ENCODE assay signal across 27 mouse cellular contexts in the genomic region with DNA sequence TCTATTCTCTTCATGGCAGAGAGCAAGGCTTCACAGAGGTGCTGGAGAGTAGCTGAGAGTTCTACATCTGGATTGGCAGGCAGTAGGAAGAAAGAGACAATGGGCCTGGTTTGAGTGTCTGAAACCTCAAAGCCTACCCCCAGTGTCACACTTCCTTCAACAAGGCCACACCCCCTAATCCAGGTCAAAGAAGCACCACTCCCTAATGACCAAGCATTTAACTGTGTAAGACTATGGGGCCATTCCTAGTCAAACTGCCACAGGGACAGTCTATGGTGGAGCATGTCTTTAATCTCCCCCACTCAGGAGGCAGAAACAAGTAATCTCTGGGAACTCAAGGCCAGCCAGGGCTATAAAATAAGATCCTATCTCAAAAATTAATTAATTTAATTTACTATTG. TPM values are rescaled to one million over a fixed set of nuclear protein-coding genes. Genes with fewer than 3 reads are reported as not detected.
DNase-seq lines count a peak whose midpoint lies in the region; ATAC-seq and TF ChIP-seq lines count a peak whose summit lies in the region.
"Had no signal": no experiment of that assay in that cellular context is flagged by ENCODE, and none has a peak within 500 bp of the region (broad histone marks: within the 10 kb centered on the region; RNA-seq: fewer than 3 reads in every experiment).

No protein-coding gene starts in this region.

- no peak overlapping the region for H3K4me2 ChIP-seq in liver, embryonic 12.5 days
- no peak overlapping the region for H3K4me2 ChIP-seq in liver, embryonic 13.5 days
- H3K4me2 ChIP-seq: forebrain, embryonic 13.5 days; heart, embryonic 13.5 days; hindbrain, embryonic 12.5 days; kidney, embryonic 15.5 days; limb, embryonic 12.5 days; liver, embryonic 15.5 days; midbrain, embryonic 15.5 days; neural tube, embryonic 13.5 days; stomach, embryonic 15.5 days had no signal

- H3K36me3 ChIP-seq in liver, embryonic 12.5 days = no peaks in the 10 kb centered on the region
- H3K36me3 ChIP-seq in G1E (replicated peaks) = no peaks in the 10 kb centered on the region
- no peaks in the 10 kb centered on the region for H3K36me3 ChIP-seq in liver, embryonic 13.5 days
- H3K36me3 ChIP-seq: heart, embryonic 13.5 days; hindbrain, embryonic 12.5 days; kidney, embryonic 15.5 days; limb, embryonic 12.5 days; liver, embryonic 15.5 days; midbrain, embryonic 15.5 days; neural tube, embryonic 13.5 days; stomach, embryonic 15.5 days had no signal

- H3K9me3 ChIP-seq in liver, embryonic 12.5 days (replicated peaks) = no peaks in the 10 kb centered on the region
- no peaks in the 10 kb centered on the region for H3K9me3 ChIP-seq in G1E (replicated peaks)
- no peaks in the 10 kb centered on the region for H3K9me3 ChIP-seq in liver, embryonic 13.5 days (replicated peaks)
- H3K9me3 ChIP-seq: forebrain, embryonic 13.5 days; heart, embryonic 13.5 days; hindbrain, embryonic 12.5 days; kidney, embryonic 15.5 days; limb, embryonic 12.5 days; liver, embryonic 15.5 days; midbrain, embryonic 15.5 days; neural tube, embryonic 13.5 days; stomach, embryonic 15.5 days had no signal

- no peak overlapping the region for H3K9ac ChIP-seq in liver, embryonic 12.5 days
- H3K9ac ChIP-seq in liver, embryonic 13.5 days = no peak overlapping the region
- H3K9ac ChIP-seq: forebrain, embryonic 13.5 days; heart, embryonic 13.5 days; hindbrain, embryonic 12.5 days; kidney, embryonic 15.5 days; limb, embryonic 12.5 days; liver, embryonic 15.5 days; midbrain, embryonic 15.5 days; neural tube, embryonic 13.5 days; stomach, embryonic 15.5 days had no signal

- TF ChIP-seq CTCF in G1E (IDR thresholded peaks at IDR 0.05; ENCODE audit: low read depth, low read length) = no peak

- DNase-seq in liver (no peak), G1E (ENCODE audit: low spot score) (no peak)
- DNase-seq in liver, embryonic 13.5 days = no peak
- no peak for DNase-seq in right cerebral cortex, postnatal 14 days
- no peak for DNase-seq in spleen, postnatal 10 days (ENCODE audit: low spot score in 2 of 2)
- no peak for DNase-seq in embryo, embryonic 11 days
- DNase-seq: cerebellum, adult 11-12 months; cerebellum, postnatal 10 days; gastrocnemius, postnatal 10 days; heart, adult 18-20 months; heart, postnatal 14 days; kidney, postnatal 36 days; retina, postnatal 1 day; thymus, adult 18-20 months had no signal

- H3K4me3 ChIP-seq in liver, embryonic 12.5 days = no peak overlapping the region
- no peak overlapping the region for H3K4me3 ChIP-seq in G1E (ENCODE audit: low read depth, low read length)
- H3K4me3 ChIP-seq in liver, embryonic 13.5 days (replicated peaks) = no peak overlapping the region
- H3K4me3 ChIP-seq: forebrain, embryonic 13.5 days; heart, embryonic 13.5 days; hindbrain, embryonic 12.5 days; kidney, embryonic 15.5 days; limb, embryonic 12.5 days; liver, embryonic 15.5 days; midbrain, embryonic 15.5 days; myocyte; neural tube, embryonic 13.5 days; stomach, embryonic 15.5 days had no signal

- H3K27ac ChIP-seq in liver, embryonic 12.5 days = no peak overlapping the region
- H3K27ac ChIP-seq in liver, embryonic 13.5 days = no peak overlapping the region
- H3K27ac ChIP-seq: forebrain, embryonic 13.5 days; heart, embryonic 13.5 days; hindbrain, embryonic 12.5 days; kidney, embryonic 15.5 days; limb, embryonic 12.5 days; liver, embryonic 15.5 days; midbrain, embryonic 15.5 days; neural tube, embryonic 13.5 days; stomach, embryonic 15.5 days had no signal

- no peaks in the 10 kb centered on the region for H3K27me3 ChIP-seq in liver, embryonic 12.5 days (replicated peaks)
- peaks cover 11% of the 10 kb centered on the region for H3K27me3 ChIP-seq in G1E (ENCODE audit: insufficient read depth, low read length)
- H3K27me3 ChIP-seq in liver, embryonic 13.5 days = no peaks in the 10 kb centered on the region
- H3K27me3 ChIP-seq: forebrain, embryonic 13.5 days; heart, embryonic 13.5 days; hindbrain, embryonic 12.5 days; kidney, embryonic 15.5 days; limb, embryonic 12.5 days; liver, embryonic 15.5 days; midbrain, embryonic 15.5 days; neural tube, embryonic 13.5 days; stomach, embryonic 15.5 days had no signal

- peak; percentile 76 for ATAC-seq in liver, embryonic 12.5 days
- peak; percentile 28 for ATAC-seq in G1E (ENCODE audit: extremely low read depth, insufficient number of reproducible peaks, low FRiP score, poor library complexity, severe bottlenecking)
- ATAC-seq in liver, embryonic 13.5 days (ENCODE audit: low read depth) = peak; percentile 61; the same call in 1 of the 2 replicates
- ATAC-seq: forebrain, embryonic 13.5 days; intestine, postnatal 0 days; midbrain, embryonic 15.5 days had no signal

- peaks cover 16% of the 10 kb centered on the region for H3K4me1 ChIP-seq in liver, embryonic 12.5 days
- H3K4me1 ChIP-seq in G1E (ENCODE audit: insufficient read depth, low read depth, low read length) = peaks cover 3% of the 10 kb centered on the region
- H3K4me1 ChIP-seq in liver, embryonic 13.5 days (replicated peaks) = peaks cover 22% of the 10 kb centered on the region

RNA-seq across cellular contexts. Expression of a gene that starts 3.5 kb away (rescaled TPM):
- 0.15 and 0.23 TPM in 2 replicates for polyA plus RNA-seq in liver, embryonic 12.5 days (2016; fragmentation: Nextera tagmentation; extraction: Ambion mirVana)
- not detected in 2 replicates for total RNA-seq in G1E (2014; fragmentation: Nextera tagmentation)
- 0.17 TPM in 1 of 2 replicates, not detected in the other for total RNA-seq in G1E (2017)
- 0.08 TPM in 1 of 2 replicates, not detected in the other for polyA plus RNA-seq in G1E (2012)
- 0.07 and 0.36 TPM in 2 replicates for polyA plus RNA-seq in liver, embryonic 13.5 days (2015; fragmentation: Nextera tagmentation; extraction: Ambion mirVana)
- total RNA-seq: gastrocnemius, postnatal 10 days; left cerebral cortex, postnatal 14 days had no signal
- polyA plus RNA-seq: forebrain, embryonic 13.5 days had no signal

RNA-seq across cellular contexts. Expression of a gene that starts 37.7 kb away (rescaled TPM):
- polyA plus RNA-seq in liver, embryonic 12.5 days (2016; fragmentation: Nextera tagmentation; extraction: Ambion mirVana) = 46.8 and 47.6 TPM in 2 replicates
- total RNA-seq in G1E (2014; fragmentation: Nextera tagmentation) = 43.9 and 48.2 TPM in 2 replicates
- 52.3 and 59.4 TPM in 2 replicates for total RNA-seq in G1E (2017)
- 7.1 and 14.6 TPM in 2 replicates for polyA plus RNA-seq in G1E (2012)
- polyA plus RNA-seq in liver, embryonic 13.5 days (2015; fragmentation: Nextera tagmentation; extraction: Ambion mirVana) = 41.6 and 43.4 TPM in 2 replicates
